Mouse (Mus musculus) embryonic facial prominence, embryonic 13.5 days (tissue): Measurements from ENCODE around the gene Ccdc194. TPM values are rescaled to one million over a fixed set of nuclear protein-coding genes. Genes with fewer than 3 reads are reported as not detected.

ENCODE experiments used
- ATAC-seq: fragments of 200-750 bp; cut with Nextera tagmentation; 2 replicates; pipeline ENCODE4 v1.8.0; 2017; ENCODE audit warnings: low read depth; ENCODE audit not compliant: insufficient number of reproducible peaks, insufficient read depth, low FRiP score, low TSS enrichment
- H3K27ac ChIP-seq: fragments of 300-500 bp; sonication (generic); 2 replicates; pipeline ENCODE4 v1.5.1; 2015; ENCODE audit warnings: moderate library complexity, mild to moderate bottlenecking, inconsistent platforms
- H3K27me3 ChIP-seq: fragments of 300-500 bp; sonication (generic); 2 replicates; pipeline ENCODE4 v1.6.1; 2015; ENCODE audit warnings: mild to moderate bottlenecking, inconsistent platforms
- H3K36me3 ChIP-seq: fragments of 300-500 bp; sonication (generic); 2 replicates; pipeline ENCODE4 v1.6.1; 2015; ENCODE audit warnings: mild to moderate bottlenecking, inconsistent platforms
- H3K4me1 ChIP-seq: fragments of 300-500 bp; sonication (generic); 2 replicates; pipeline ENCODE4 v1.6.1; 2015; ENCODE audit warnings: inconsistent platforms
- H3K4me2 ChIP-seq: fragments of 300-500 bp; sonication (generic); 2 replicates; pipeline ENCODE4 v1.6.1; 2015; ENCODE audit warnings: moderate library complexity, mild to moderate bottlenecking, inconsistent platforms
- H3K4me3 ChIP-seq: fragments of 300-500 bp; sonication (generic); 2 replicates; pipeline ENCODE4 v1.5.1; 2015; ENCODE audit warnings: mild to moderate bottlenecking, inconsistent platforms
- H3K9ac ChIP-seq: fragments of 300-500 bp; sonication (generic); 2 replicates; pipeline ENCODE4 v1.6.1; 2015; ENCODE audit warnings: mild to moderate bottlenecking, inconsistent platforms
- H3K9me3 ChIP-seq: fragments of 300-500 bp; sonication (generic); 2 replicates; pipeline ENCODE4 v1.6.1; 2016; ENCODE audit warnings: inconsistent platforms
- whole genome bisulfite sequencing: fragments of 180-500 bp; shearing (Covaris S2); methylation state at CpG from one replicate; pipeline ENCODE4 v1.1.7; 2015; ENCODE audit warnings: mixed read lengths; 5-methylcytosine and 5-hydroxymethylcytosine counted together
- polyA plus RNA-seq: library from polyadenylated mRNA; unstranded; fragments of >200 nt; fragmentation: Nextera tagmentation; extraction: Ambion mirVana; gene quantifications from 2 replicates; pipeline ENCODE4 v1.2.1, GENCODE M21; 2015

Gene Ccdc194
- 0.77 and 1.1 TPM in 2 replicates for polyA plus RNA-seq

GRCm38 (mm10) chr8:71525226-71526050 lies at the start of gene Ccdc194:
Ccdc194 (minus strand) TSS chr8:71525711.
- Histone ChIP-seq H3K4me2 (peak within 1 kb of the TSS; percentile 21; the same call in 1 of the 2 replicates), H3K4me1 (peaks cover 7% of the 10 kb centered on the region; the same call in 1 of the 2 replicates), H3K9me3 (no peaks in the 10 kb centered on the region), H3K4me3 (peak within 1 kb of the TSS; percentile 17), H3K27ac (0 out of 2 replicates have a peak within 1 kb of the TSS, but pooled peaks have one; percentile 33), H3K36me3 (no peaks in the 10 kb centered on the region), H3K9ac (peak within 1 kb of the TSS; percentile 33; the same call in 1 of the 2 replicates), H3K27me3 (peaks cover 59% of the 10 kb centered on the region)
- no peak for ATAC-seq
- WGBS: 7% methylated on average over 46 of the region's 46 CpGs

- no peaks in the 10 kb centered on the region for H3K9me3 ChIP-seq
- WGBS: 60% methylated on average over 1 of the region's 1 CpGs
- H3K4me2 ChIP-seq: no peak overlapping the region
Observed at GRCm38 (mm10) chr8:71575020-71575419, 49.5 kb upstream of the Ccdc194 start.

GRCm38 (mm10) chr8:71574426-71574825 lies 48.9 kb upstream of the Ccdc194 start:
- Histone ChIP-seq H3K9me3 (no peaks in the 10 kb centered on the region), H3K9ac (no peak overlapping the region), H3K4me3 (no peak overlapping the region), H3K4me1 (peaks cover 23% of the 10 kb centered on the region), H3K27ac (no peak overlapping the region), H3K36me3 (no peaks in the 10 kb centered on the region), H3K27me3 (0 out of 2 replicates have a peak, but pooled peaks cover 3% of the 10 kb centered on the region), H3K4me2 (no peak overlapping the region)
- no peak for ATAC-seq
- WGBS: 70% methylated on average over 7 of the region's 7 CpGs

More at GRCm38 (mm10) chr8:71575020-71575419, 49.5 kb upstream of the Ccdc194 start:
- Histone ChIP-seq H3K36me3 (no peaks in the 10 kb centered on the region; the same call in 1 of the 2 replicates), H3K4me3 (no peak overlapping the region), H3K9ac (no peak overlapping the region), H3K4me1 (peaks cover 25% of the 10 kb centered on the region), H3K27me3 (no peaks in the 10 kb centered on the region), H3K27ac (no peak overlapping the region)
- no peak for ATAC-seq

GRCm38 (mm10) chr8:71572847-71573633 lies 47.5 kb upstream of the Ccdc194 start:
- Histone ChIP-seq H3K9me3 (no peaks in the 10 kb centered on the region), H3K4me1 (peaks cover 34% of the 10 kb centered on the region), H3K9ac (peak overlapping the region; percentile 52; the same call in 1 of the 2 replicates), H3K27me3 (peaks cover 16% of the 10 kb centered on the region), H3K36me3 (no peaks in the 10 kb centered on the region), H3K4me2 (peak overlapping the region; percentile 24), H3K27ac (peak overlapping the region; percentile 16; the same call in 1 of the 2 replicates), H3K4me3 (no peak overlapping the region)
- 77% methylated on average over 9 of the region's 9 CpGs for WGBS
- no peak for ATAC-seq

GRCm38 (mm10) chr8:71572077-71572476 lies 46.6 kb upstream of the Ccdc194 start:
- Histone ChIP-seq H3K9me3 (no peaks in the 10 kb centered on the region), H3K4me2 (peak overlapping the region; percentile 84; the same call in 1 of the 2 replicates), H3K4me3 (no peak overlapping the region), H3K36me3 (no peaks in the 10 kb centered on the region), H3K27ac (no peak overlapping the region), H3K9ac (no peak overlapping the region), H3K4me1 (peaks cover 34% of the 10 kb centered on the region), H3K27me3 (peaks cover 22% of the 10 kb centered on the region)
- no peak for ATAC-seq
- 83% methylated on average over 2 of the region's 2 CpGs for WGBS

GRCm38 (mm10) chr8:71570291-71570954 lies 44.9 kb upstream of the Ccdc194 start:
- peak overlapping the region; percentile 83 for H3K27ac ChIP-seq
- H3K27me3 ChIP-seq: peaks cover 33% of the 10 kb centered on the region
- ATAC-seq: peak; percentile 89
- peak overlapping the region; percentile 81 for H3K9ac ChIP-seq
- H3K4me2 ChIP-seq: peak overlapping the region; percentile 84
- WGBS: under 1% methylated on average over 41 of the region's 41 CpGs
- H3K36me3 ChIP-seq: no peaks in the 10 kb centered on the region
- H3K9me3 ChIP-seq: no peaks in the 10 kb centered on the region
- peaks cover 34% of the 10 kb centered on the region for H3K4me1 ChIP-seq
- peak overlapping the region; percentile 61 for H3K4me3 ChIP-seq

GRCm38 (mm10) chr8:71569366-71570290 lies 44.1 kb upstream of the Ccdc194 start:
- no peaks in the 10 kb centered on the region for H3K9me3 ChIP-seq
- H3K4me2 ChIP-seq: peak overlapping the region; percentile 84
- under 1% methylated on average over 51 of the region's 51 CpGs for WGBS
- ATAC-seq: peak; percentile 63
- peak overlapping the region; percentile 65 for H3K9ac ChIP-seq
- peaks cover 34% of the 10 kb centered on the region for H3K4me1 ChIP-seq
- peaks cover 34% of the 10 kb centered on the region for H3K27me3 ChIP-seq
- H3K36me3 ChIP-seq: no peaks in the 10 kb centered on the region
- H3K4me3 ChIP-seq: peak overlapping the region; percentile 61
- peak overlapping the region; percentile 83 for H3K27ac ChIP-seq

GRCm38 (mm10) chr8:71568941-71569340 lies 43.4 kb upstream of the Ccdc194 start:
- ATAC-seq: no peak
- H3K9me3 ChIP-seq: peaks cover 5% of the 10 kb centered on the region
- H3K4me2 ChIP-seq: peak overlapping the region; percentile 84
- peak overlapping the region; percentile 61 for H3K4me3 ChIP-seq
- peak overlapping the region; percentile 65; the same call in 1 of the 2 replicates for H3K9ac ChIP-seq
- H3K4me1 ChIP-seq: peaks cover 34% of the 10 kb centered on the region
- H3K27ac ChIP-seq: peak overlapping the region; percentile 83
- 21% methylated on average over 6 of the region's 6 CpGs for WGBS
- peaks cover 39% of the 10 kb centered on the region for H3K27me3 ChIP-seq
- no peaks in the 10 kb centered on the region for H3K36me3 ChIP-seq

GRCm38 (mm10) chr8:71568387-71568937 lies 43.0 kb upstream of the Ccdc194 start, which contains the start of gene Slc27a1:
Slc27a1 (plus strand) TSS chr8:71568882.
- 11% methylated on average over 13 of the region's 13 CpGs for WGBS
- no peak for ATAC-seq
- peaks cover 44% of the 10 kb centered on the region for H3K27me3 ChIP-seq
- peak within 1 kb of the TSS; percentile 83 for H3K27ac ChIP-seq
- H3K9ac ChIP-seq: peak within 1 kb of the TSS; percentile 65
- peak within 1 kb of the TSS; percentile 61 for H3K4me3 ChIP-seq
- peaks cover 6% of the 10 kb centered on the region for H3K9me3 ChIP-seq
- H3K4me2 ChIP-seq: peak within 1 kb of the TSS; percentile 84
- peaks cover 34% of the 10 kb centered on the region for H3K4me1 ChIP-seq
- no peaks in the 10 kb centered on the region for H3K36me3 ChIP-seq

- H3K27me3 ChIP-seq: peaks cover 52% of the 10 kb centered on the region
- H3K9ac ChIP-seq: no peak overlapping the region
- H3K9me3 ChIP-seq: peaks cover 6% of the 10 kb centered on the region
- no peak overlapping the region for H3K4me3 ChIP-seq
- ATAC-seq: no peak
- WGBS: 72% methylated on average over 7 of the region's 7 CpGs
- H3K4me1 ChIP-seq: peaks cover 32% of the 10 kb centered on the region
- H3K4me2 ChIP-seq: no peak overlapping the region
- H3K36me3 ChIP-seq: no peaks in the 10 kb centered on the region
- no peak overlapping the region for H3K27ac ChIP-seq
Observed at GRCm38 (mm10) chr8:71567587-71567986, 42.1 kb upstream of the Ccdc194 start.
